Mouse (Mus musculus): ENCODE measurements around the gene Cass4.

GRCm38 (mm10) chr2:172395961-172396360 is 2.4 kb downstream of the Cass4 start:
- TF ChIP-seq RCOR1 (IDR thresholded peaks at IDR 0.05; ENCODE audit: low read depth, low read length) (no peak), CTCF (IDR thresholded peaks at IDR 0.05 in 2 of 3, conservative IDR thresholded peaks at IDR 0.05 in 1 of 3; ENCODE audit: control insufficient read depth in 1 of 3, insufficient read depth in 1 of 3, low read depth in 2 of 3, low read length in 3 of 3, poor library complexity in 1 of 3, severe bottlenecking in 1 of 3) (no peak), GATA1 (IDR thresholded peaks at IDR 0.05; ENCODE audit: low read depth, low read length) (no peak), EP300 (IDR thresholded peaks at IDR 0.05; ENCODE audit: low read depth in 1 of 2, low read length in 2 of 2) (no peak), CHD2 (IDR thresholded peaks at IDR 0.05; ENCODE audit: low read length) (no peak), HCFC1 (IDR thresholded peaks at IDR 0.05; ENCODE audit: low read depth, low read length) (no peak), POLR2A (IDR thresholded peaks at IDR 0.05; ENCODE audit: control insufficient read depth in 1 of 2, insufficient read depth in 1 of 2, low read depth in 1 of 2, low read length in 2 of 2, poor library complexity in 1 of 2) (no peak), MYB (IDR thresholded peaks at IDR 0.05; ENCODE audit: low read depth, low read length) (no peak), POLR2AphosphoS5 (IDR thresholded peaks at IDR 0.05; ENCODE audit: borderline replicate concordance, low read depth, low read length) (no peak), ZMIZ1 (IDR thresholded peaks at IDR 0.05; ENCODE audit: low read depth, low read length) (no peak), CHD1 (IDR thresholded peaks at IDR 0.05; ENCODE audit: low read depth, low read length) (no peak)

Measured in MEL (cell line).